Mouse (Mus musculus): ENCODE results near the gene Oas3. TPM values are rescaled to one million over a fixed set of nuclear protein-coding genes. Genes with fewer than 3 reads are reported as not detected.

Gene Oas3
- polyA plus RNA-seq, 2 experiments: 0.23 to 0.31 TPM

DNA sequence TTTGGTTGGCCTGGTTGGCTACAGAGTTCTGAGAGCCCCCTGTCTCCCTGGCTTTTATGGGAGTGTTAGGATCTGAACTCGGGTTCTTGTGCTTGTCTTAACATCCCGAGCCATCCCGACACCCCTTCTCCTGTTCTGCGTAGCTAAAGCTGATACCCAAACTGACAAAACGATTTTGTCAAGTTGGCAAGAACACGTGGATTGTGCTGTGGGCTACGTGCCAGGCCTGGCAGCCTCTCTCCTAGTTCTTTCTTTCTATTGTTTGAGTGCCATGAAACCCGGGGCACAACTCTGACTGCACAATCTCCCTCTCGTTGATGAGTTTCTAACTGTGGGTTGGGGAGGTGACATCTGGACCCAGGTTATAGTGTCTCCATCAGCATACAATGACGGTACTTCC, 48.1 kb downstream of the Oas3 start:
- Histone ChIP-seq H3K36me3 (replicated peaks; ENCODE audit: control insufficient read depth, insufficient read depth, low read depth) (no peaks in the 10 kb centered on the region), H3K4me1 (replicated peaks; ENCODE audit: control insufficient read depth in 2 of 2, insufficient read depth in 2 of 2, low read length in 1 of 2) (no peaks in the 10 kb centered on the region), H3K4me2 (ENCODE audit: low read depth) (no peak overlapping the region), H3K9ac (replicated peaks) (no peak overlapping the region), H3K4me3 (ENCODE audit: insufficient read depth in 1 of 2, low read depth in 2 of 2, low read length in 2 of 2) (no peak overlapping the region), H3K9me3 (ENCODE audit: control insufficient read depth, low read length) (no peaks in the 10 kb centered on the region), H3K27me3 (ENCODE audit: control insufficient read depth, insufficient read depth, low read length) (no peaks in the 10 kb centered on the region), H3K27ac (no peak overlapping the region)
- WGBS (ENCODE audit: insufficient replicate concordance): 53% methylated on average over 10 of the region's 10 CpGs
- ATAC-seq (ENCODE audit: insufficient read depth): no peak
- DNase-seq (ENCODE audit: low read depth in 3 of 3, low spot score in 3 of 3): no peak
- TF ChIP-seq CTCF (IDR thresholded peaks at IDR 0.05; ENCODE audit: low read depth) (no peak), EP300 (IDR thresholded peaks at IDR 0.05; ENCODE audit: low read depth) (no peak)

DNA sequence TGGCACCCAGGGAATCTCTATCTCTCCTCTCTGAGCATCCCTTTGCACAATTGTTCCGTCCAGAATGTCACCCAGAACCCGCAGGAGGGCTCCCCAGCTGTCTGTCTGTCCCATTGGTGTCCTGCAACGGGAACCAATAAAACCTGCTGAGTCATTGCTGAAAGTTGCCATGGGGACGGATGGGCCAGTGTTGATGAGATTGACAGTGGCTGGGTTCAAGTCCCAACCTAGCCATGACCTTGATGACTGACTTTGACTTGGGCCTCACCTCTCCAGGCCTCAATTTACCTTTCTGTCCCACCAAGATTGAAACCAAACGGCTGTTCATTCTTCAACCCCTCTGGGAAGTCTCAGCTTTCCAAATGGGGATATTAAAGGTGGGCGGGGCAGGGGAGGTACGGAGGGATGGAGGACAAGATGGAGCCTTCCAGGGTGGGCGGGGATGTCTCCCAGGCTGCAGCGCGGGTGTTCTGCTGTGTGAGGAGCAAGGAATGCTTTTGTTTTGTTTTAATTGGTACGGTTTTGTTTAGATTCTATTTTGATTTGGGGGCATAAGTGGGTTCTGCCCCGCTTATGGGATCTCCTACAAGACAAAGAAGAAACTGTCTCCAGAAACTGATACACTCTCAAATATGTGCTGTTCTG, 51.5 kb downstream of the Oas3 start:
- no peak for DNase-seq (ENCODE audit: low read depth in 3 of 3, low spot score in 3 of 3)
- no peak for ATAC-seq (ENCODE audit: insufficient read depth)
- H3K4me3 ChIP-seq (ENCODE audit: insufficient read depth in 1 of 2, low read depth in 2 of 2, low read length in 2 of 2): no peak overlapping the region
- no peak overlapping the region for H3K4me2 ChIP-seq (ENCODE audit: low read depth)
- H3K4me1 ChIP-seq (replicated peaks; ENCODE audit: control insufficient read depth in 2 of 2, insufficient read depth in 2 of 2, low read length in 1 of 2): no peaks in the 10 kb centered on the region
- no peak overlapping the region for H3K27ac ChIP-seq
- TF ChIP-seq EP300 (IDR thresholded peaks at IDR 0.05; ENCODE audit: low read depth): no peak
- TF ChIP-seq CTCF (IDR thresholded peaks at IDR 0.05; ENCODE audit: low read depth): no peak
- H3K9me3 ChIP-seq (ENCODE audit: control insufficient read depth, low read length): no peaks in the 10 kb centered on the region
- no peaks in the 10 kb centered on the region for H3K36me3 ChIP-seq (replicated peaks; ENCODE audit: control insufficient read depth, insufficient read depth, low read depth)
- H3K9ac ChIP-seq (replicated peaks): no peak overlapping the region
- H3K27me3 ChIP-seq (ENCODE audit: control insufficient read depth, insufficient read depth, low read length): no peaks in the 10 kb centered on the region
- 46% methylated on average over 12 of the region's 12 CpGs for WGBS (ENCODE audit: insufficient replicate concordance)

- Histone ChIP-seq H3K9ac (replicated peaks) (no peak overlapping the region), H3K27ac (no peak overlapping the region), H3K27me3 (ENCODE audit: control insufficient read depth, insufficient read depth, low read length) (no peaks in the 10 kb centered on the region), H3K4me2 (ENCODE audit: low read depth) (no peak overlapping the region), H3K9me3 (ENCODE audit: control insufficient read depth, low read length) (no peaks in the 10 kb centered on the region), H3K36me3 (replicated peaks; ENCODE audit: control insufficient read depth, insufficient read depth, low read depth) (no peaks in the 10 kb centered on the region), H3K4me3 (ENCODE audit: insufficient read depth in 1 of 2, low read depth in 2 of 2, low read length in 2 of 2) (no peak overlapping the region), H3K4me1 (replicated peaks; ENCODE audit: control insufficient read depth in 2 of 2, insufficient read depth in 2 of 2, low read length in 1 of 2) (no peaks in the 10 kb centered on the region)
- ATAC-seq (ENCODE audit: insufficient read depth) (no peak), DNase-seq (ENCODE audit: low read depth in 3 of 3, low spot score in 3 of 3) (no peak)
- WGBS (ENCODE audit: insufficient replicate concordance): 30% methylated on average over 7 of the region's 7 CpGs
- TF ChIP-seq EP300 (IDR thresholded peaks at IDR 0.05; ENCODE audit: low read depth) (no peak), CTCF (IDR thresholded peaks at IDR 0.05; ENCODE audit: low read depth) (no peak)
Measured at GRCm38 (mm10) chr5:120721005-120721404, 56.5 kb downstream of the Oas3 start.

- Histone ChIP-seq H3K27me3 (ENCODE audit: control insufficient read depth, insufficient read depth, low read length) (peaks cover 2% of the 10 kb centered on the region; the same call in 1 of the 2 replicates), H3K9me3 (ENCODE audit: control insufficient read depth, low read length) (no peaks in the 10 kb centered on the region), H3K9ac (replicated peaks) (no peak overlapping the region), H3K27ac (no peak overlapping the region), H3K36me3 (replicated peaks; ENCODE audit: control insufficient read depth, insufficient read depth, low read depth) (no peaks in the 10 kb centered on the region), H3K4me2 (ENCODE audit: low read depth) (no peak overlapping the region), H3K4me3 (ENCODE audit: insufficient read depth in 1 of 2, low read depth in 2 of 2, low read length in 2 of 2) (no peak overlapping the region), H3K4me1 (replicated peaks; ENCODE audit: control insufficient read depth in 2 of 2, insufficient read depth in 2 of 2, low read length in 1 of 2) (no peaks in the 10 kb centered on the region)
- ATAC-seq (ENCODE audit: insufficient read depth) (no peak), DNase-seq (ENCODE audit: low read depth in 3 of 3, low spot score in 3 of 3) (no peak)
- no peak for TF ChIP-seq EP300 (IDR thresholded peaks at IDR 0.05; ENCODE audit: low read depth)
- peak; percentile 22; the same call in 1 of the 2 replicates for TF ChIP-seq CTCF (IDR thresholded peaks at IDR 0.05; ENCODE audit: low read depth)
- WGBS (ENCODE audit: insufficient replicate concordance): 47% methylated on average over 13 of the region's 15 CpGs
Measured at GRCm38 (mm10) chr5:120718600-120719378, 58.7 kb downstream of the Oas3 start.

- no peaks in the 10 kb centered on the region for H3K4me1 ChIP-seq (replicated peaks; ENCODE audit: control insufficient read depth in 2 of 2, insufficient read depth in 2 of 2, low read length in 1 of 2)
- no peak overlapping the region for H3K27ac ChIP-seq
- H3K4me3 ChIP-seq (ENCODE audit: insufficient read depth in 1 of 2, low read depth in 2 of 2, low read length in 2 of 2): no peak overlapping the region
- TF ChIP-seq EP300 (IDR thresholded peaks at IDR 0.05; ENCODE audit: low read depth) (no peak), CTCF (IDR thresholded peaks at IDR 0.05; ENCODE audit: low read depth) (no peak)
- H3K4me2 ChIP-seq (ENCODE audit: low read depth): no peak overlapping the region
- H3K9ac ChIP-seq (replicated peaks): no peak overlapping the region
- no peaks in the 10 kb centered on the region for H3K36me3 ChIP-seq (replicated peaks; ENCODE audit: control insufficient read depth, insufficient read depth, low read depth)
- WGBS (ENCODE audit: insufficient replicate concordance): 58% methylated on average over 10 of the region's 10 CpGs
- ATAC-seq (ENCODE audit: insufficient read depth): no peak
- peaks cover 7% of the 10 kb centered on the region for H3K27me3 ChIP-seq (ENCODE audit: control insufficient read depth, insufficient read depth, low read length)
- no peaks in the 10 kb centered on the region for H3K9me3 ChIP-seq (ENCODE audit: control insufficient read depth, low read length)
- no peak for DNase-seq (ENCODE audit: low read depth in 3 of 3, low spot score in 3 of 3)
Measured at GRCm38 (mm10) chr5:120717136-120717535, 60.3 kb downstream of the Oas3 start.
